Mouse (Mus musculus): ENCODE measurements around the gene Wwc2.

Wwc2 gene

DNA sequence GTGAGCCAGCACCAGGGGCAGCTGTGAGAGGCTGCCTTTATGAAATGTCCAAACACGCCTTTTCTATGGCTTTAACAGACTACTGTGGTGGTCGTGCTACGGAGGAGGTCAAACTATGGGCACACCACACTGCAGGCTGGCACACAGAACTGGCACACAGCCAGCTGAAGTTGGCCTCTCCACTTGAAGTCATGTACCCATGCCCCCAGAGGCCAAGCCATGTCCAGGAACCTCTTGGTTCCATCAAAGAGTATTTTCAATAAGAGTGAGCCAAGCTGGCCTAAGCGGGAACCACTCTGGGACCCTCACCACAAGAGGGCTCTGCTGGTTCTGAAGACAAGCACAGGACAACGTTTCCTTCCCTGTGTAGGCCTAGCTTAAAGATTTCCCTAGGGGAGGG is 49.7 kb downstream of the Wwc2 start:
- CTCF ChIA-PET, result no interaction called here

DNA sequence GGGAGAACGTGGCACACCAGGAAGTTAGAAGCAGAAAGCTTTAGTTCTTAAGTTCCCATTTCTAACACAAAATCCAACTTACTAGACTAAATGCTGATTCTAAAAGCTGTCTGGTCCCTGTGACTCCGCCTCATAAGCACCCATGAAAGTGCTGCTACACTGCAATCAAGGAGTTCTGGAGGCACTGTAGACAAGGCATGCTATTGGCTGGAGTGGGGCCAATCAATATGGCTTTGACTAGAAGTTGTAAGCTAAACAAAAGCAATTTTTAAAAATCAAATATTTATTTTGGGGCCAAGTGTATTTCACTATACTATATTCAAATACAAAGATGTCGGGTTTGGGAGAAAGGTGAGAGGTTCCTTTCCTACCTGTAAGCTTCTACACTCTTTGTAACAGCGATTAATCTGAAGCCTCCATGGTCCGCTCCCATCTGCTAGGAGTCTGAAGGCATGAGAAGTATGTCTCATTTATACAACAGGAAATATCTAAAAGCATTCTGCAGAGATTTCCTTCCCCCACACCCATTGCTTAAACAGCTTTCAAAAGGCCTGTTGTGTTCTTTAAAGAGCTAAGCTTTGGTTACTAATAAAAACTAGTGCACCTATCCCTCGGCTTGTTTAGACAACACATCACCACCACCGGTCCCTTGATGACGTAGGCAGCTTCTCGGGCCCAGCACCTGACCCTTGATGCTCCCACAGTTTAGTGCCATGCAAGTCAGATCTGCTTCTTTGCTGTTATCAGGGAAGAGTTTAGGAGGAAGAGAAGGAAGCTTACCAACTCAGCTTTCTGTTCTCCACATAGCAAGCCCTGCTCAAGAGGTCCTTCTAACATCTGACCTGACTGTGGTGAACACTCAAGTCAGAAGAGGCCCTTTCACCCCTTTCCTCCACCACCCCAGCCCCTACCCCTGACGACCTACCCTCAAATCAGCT is 50.5 kb downstream of the Wwc2 start:
- CTCF ChIA-PET, result no interaction called here

DNA sequence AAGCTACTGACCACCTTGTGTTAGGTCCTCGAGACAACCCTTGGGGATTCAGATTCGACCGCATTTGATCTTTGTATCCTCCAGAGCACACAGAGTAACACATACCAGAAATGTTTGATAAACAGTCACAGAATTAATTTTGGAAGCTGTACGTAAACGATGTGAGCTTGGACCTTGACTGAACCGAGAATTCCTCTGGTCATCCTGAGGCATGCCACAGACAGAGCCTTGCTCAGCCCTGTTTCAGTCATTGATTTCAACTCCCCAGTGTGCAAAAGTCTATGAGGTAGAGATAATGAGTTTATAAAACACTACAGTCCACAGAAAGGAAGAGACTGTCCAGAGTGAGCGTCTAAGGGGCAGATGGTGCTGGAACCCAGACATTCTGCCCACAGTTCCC is 51.5 kb downstream of the Wwc2 start:
- CTCF ChIA-PET, result no interaction called here

DNA sequence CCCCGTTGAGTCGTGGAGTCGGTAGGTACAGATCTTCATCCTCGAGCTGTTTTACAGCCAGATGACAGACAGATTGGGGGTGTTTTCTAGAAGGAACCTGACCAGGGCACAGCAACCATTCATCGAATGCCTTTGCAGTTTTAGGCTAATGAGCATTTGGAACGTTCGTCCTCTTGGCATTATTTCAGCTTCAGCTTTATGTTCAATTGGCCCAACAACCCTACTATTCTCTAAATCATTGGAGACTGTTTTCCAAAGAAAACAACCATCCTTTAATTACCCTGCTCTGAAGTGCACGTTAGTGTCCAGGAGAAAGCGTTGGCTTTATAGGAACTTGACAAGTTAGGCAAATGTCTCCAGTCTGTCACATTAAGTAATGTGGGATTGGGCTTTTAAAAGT is 54.3 kb downstream of the Wwc2 start:
- CTCF ChIA-PET, result interaction anchor here (0.7 kb wide), 1 partner anchor 217 kb away, joined by 3 read pairs; no protein-coding TSS in a partner anchor

DNA sequence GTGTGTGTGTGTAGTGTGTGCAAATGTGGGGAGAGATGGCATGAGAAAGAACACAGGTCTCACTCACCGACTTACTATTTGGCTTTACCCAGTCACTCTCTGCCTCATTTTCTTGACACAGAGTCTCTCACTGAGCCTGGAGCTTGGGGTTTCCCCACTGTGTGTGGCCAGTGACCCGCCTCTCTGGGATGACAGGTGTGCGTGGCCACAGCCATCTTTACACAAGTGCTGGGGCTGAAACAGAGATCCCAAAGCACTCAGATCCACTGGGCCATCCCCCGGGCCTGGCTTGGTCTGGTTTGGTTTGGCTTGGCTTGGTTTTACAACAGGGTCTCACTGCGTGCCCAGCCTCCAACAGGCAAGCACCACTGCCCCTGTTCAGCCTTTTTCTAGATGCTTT is 55.3 kb downstream of the Wwc2 start:
- CTCF ChIA-PET, result no interaction called here

DNA sequence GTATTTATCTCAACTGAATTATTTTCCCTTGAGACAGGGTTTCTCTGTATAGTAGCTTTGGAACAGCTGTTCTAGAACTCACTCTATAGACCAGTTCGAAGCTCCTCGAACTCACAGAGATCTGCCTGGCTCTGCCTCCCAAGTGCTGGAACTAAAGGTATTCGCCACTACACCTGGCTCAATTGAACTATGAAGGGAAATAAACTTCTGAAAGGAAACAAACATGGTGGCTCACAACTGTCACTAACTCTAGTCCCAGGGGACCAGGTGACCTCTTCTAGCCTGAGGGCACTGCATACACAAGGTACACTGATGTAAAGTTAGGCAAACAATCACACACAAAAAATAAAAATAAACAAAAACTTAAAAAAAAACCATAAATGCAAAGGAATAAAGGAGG is 57.6 kb downstream of the Wwc2 start:
- CTCF ChIA-PET, result no interaction called here

DNA sequence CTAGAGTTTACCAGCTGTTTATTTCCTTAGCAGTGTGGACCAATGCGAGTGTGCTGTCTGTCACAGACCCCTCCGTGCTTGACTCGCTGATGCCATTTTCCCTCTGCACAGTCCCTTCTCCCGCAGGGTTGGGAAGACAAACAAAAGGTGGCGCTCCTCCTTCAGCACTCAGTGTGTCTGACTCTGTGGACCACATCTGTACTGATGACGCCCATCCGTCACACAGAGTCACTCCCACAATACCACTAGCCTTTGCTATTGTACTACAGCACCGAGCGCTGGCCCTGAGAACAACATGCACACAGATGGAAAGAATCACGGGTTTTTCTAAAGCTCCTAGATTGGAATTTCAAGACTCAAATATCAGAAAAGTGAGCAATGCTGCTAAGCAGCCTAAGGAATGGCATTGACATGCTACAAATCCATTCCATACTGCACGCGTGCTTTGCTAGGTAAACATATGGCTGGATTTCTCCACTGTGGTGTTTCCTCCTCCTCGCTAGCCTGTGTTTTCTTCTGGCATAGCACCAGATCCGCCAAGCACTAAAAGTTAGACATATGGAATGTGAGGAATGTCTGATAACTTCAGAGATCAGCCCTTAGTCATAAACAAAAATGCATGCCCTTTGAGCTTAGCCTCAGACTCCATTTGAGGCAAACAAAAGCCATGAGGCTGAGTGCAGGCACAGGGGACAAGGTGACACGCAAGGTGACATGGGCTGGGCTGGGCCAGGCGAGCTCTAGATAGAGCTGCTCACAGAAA is 58.5 kb downstream of the Wwc2 start:
- CTCF ChIA-PET, result no interaction called here

DNA sequence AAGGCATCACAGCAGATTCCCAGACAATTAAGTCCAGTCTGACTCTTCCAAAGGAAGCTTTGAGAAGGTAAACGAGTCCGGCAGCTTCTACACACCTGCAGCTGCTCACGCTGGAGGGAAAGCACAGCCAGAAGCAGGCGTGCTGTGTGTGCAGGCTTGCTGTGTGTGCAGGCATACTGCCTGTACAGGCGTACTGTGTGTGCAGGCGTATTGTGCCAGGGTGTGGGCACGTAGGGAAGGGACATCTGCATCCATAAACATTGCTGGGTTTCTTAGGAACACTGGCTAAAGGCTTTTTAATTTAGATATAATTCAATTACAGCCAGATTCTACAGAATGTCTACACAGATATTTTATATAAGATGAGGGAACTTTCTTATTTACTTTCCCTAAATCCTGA is 59.4 kb downstream of the Wwc2 start:
- CTCF ChIA-PET, result no interaction called here

DNA sequence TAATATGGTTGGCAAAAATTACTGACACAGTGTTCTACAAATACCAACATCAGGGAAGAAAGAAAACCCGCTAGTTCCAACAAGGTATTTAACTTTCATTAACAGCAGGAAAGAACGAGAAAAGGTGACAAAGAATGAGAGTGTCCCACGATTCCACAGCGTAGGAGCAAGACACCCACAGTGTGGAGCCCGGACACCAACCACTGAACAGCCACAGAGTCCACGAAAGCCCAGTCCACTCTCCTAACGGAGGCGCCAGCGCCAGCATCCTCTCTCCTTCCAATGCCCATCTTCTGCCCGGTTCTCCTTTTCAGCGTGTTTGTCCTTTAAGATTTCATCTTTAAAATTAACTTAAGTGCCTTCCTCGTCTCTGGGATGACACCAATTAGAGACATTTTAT is 61.1 kb downstream of the Wwc2 start:
- CTCF ChIA-PET, result no interaction called here

DNA sequence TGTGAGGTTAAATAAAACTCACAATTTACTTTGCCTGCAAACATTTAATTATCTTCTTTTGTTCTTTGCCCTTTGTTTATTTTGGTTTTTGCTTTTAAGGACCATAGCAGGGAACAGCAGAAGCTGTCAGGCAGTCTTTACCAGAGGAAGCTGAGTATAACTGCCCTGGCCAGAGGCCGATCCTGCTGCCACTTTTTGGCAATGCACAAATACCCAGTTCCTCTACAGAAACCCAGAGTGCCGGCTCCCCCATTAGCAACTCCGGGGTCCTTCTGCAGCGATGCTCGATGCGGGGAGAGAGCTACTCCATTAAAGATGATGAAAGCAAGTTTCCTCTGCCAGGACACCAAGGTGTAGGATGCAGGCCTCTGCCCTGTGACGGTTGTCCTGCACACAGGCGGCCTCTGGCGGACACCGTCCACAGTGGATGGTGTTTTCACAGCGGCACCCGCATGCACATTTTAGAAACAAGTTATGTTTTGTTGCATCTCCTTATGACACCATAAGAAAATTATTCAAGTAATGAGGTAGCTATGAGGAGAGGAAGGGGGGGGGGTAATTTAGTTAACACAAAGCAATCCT is 62.0 kb downstream of the Wwc2 start:
- CTCF ChIA-PET, result no interaction called here

DNA sequence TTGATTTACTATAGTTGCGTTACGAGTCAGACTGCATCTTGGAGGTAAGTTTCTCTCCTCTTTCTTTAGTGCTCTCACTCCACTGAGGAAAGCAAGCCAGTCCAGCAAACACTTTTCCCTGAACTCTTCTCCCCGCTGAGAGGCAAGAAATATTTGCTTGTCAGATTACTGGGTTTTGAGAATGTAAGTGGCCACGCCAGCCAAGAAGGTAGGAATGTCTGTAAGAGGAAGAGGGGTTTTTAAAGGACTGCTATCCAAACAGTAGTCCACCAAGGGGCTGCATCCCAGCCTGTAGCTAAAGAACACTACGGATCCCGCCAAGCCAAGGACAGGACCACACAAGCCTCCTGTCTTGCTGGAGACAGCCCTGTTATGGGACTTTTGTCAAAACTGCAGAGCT is 65.8 kb downstream of the Wwc2 start:
- CTCF ChIA-PET, result no interaction called here

DNA sequence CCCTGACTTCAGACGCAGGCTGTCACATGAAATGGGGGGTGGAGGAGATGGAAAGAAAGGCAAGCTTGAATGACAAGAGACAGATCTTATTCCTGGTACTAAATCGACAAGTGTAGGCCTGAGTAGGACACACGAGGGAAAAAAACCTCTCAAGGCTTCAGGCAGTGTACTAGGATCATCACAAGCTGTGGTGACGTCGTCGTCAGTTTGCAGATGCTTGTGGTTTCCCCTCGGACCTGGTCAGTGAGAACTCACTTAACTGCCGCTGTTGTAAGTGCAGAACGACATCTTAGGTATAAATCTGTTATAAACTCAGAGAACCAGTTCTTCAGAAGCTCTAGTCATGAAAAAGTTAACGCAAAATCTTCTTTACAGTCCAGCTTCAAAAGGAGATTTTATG is 67.9 kb downstream of the Wwc2 start:
- CTCF ChIA-PET, result no interaction called here

DNA sequence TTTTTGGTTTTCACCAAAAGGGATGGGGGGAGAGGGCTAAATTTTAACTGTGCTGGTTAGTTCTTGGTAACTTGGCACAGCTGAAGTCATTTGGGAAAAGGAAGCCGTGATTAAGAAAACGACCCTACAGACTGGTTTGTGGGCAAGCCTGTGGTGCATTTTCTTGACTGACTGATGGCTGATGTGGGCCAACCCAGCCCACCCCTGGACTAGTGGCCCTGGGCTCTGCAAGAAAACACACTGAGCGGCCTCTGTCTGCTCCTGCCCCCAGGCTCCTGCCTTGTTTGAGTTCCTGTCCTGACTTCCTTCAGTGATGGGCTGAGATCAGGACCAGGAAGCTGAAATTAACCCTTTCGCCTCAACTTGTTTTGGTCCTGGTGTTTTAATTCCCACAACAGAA is 68.7 kb downstream of the Wwc2 start:
- CTCF ChIA-PET, result no interaction called here

DNA sequence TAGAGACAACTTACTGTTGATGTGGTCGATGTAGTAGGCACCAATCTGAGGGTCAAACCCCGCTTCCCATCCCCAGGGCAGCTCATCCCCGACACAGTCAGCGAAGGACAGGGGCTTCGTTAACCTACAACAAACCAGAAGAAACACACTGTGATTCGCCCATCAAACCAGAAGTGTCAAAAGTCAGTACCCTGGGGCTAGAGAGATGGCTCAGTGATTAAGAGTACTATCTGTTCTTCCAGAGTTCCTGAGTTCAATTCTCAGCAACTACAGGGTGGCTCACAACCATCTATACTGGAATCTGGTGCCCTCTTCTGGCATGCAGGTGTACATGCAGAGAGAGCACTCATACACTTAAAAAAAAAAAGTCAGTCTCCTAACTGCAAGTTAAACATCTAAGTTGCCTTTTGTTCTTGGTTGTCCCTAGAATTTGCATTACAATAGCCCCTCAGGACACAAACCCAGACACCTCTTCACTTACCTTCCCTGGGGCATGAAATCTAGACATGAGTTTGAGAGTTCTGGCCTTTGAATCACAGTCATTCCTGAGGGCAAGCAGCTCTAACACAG is 70.1 kb downstream of the Wwc2 start:
- CTCF ChIA-PET, result no interaction called here

DNA sequence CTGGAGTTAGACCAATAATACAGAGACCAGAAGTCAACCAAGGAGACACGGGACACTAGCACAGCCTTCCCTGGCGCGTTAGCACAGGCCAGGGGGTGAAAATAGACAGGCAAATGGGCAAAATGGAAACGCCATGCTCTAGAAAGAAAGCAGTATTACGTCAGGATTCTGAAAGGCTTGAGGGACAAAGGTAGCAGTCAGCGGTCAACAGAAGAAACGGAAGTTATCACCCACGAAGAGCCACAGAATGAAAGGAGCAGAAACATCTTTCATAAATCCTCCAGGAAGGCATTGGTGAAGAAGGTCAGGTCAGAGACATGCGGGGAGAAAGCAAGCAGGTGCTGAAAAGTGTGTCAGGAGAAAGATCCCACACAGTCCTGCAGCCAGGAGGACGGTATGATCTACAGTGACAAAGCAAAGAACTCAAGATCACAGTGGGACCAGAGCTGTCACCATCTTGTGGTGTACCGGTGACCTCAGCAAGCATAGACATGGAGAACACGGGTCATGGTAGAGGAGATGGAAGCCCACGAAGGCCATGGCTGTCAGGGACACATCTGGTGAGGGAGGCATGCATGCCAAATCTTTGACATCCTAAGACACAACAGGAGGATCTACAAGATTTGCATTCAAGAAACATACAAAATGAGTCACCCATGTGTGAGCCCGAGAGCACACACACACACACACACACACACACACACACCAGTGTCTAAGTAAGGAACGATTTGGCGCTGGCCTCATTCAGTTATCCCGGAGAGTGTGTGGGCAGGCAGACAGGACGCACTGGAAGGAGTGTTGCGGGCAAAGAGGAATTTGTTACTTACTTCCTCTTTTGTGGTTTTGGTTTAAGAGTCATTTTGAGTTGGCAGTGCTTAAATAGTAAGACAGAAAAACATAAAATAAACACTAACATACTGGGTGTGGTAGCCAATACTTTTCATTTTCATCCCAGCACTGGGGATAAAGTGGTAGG is 73.4 kb downstream of the Wwc2 start:
- CTCF ChIA-PET, result no interaction called here

DNA sequence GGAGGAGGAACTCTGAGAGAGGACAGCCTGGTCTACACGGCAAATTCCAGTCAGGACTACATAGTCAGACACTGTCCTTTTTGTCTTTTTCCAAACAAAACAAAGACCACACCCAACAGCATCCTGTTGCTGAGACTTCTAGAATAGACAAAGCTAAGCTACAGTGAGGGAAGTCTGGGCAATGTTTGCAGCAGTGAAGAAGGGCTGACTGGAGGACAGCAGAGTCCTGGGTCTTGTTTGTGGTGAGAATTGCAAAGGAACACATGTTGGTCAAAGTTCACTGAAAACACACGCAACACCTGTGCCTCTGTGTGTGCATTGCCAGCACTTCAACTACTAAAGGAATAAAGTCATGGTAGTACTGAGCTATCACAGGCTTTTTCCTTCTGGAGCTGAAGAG is 75.2 kb downstream of the Wwc2 start:
- CTCF ChIA-PET, result no interaction called here

DNA sequence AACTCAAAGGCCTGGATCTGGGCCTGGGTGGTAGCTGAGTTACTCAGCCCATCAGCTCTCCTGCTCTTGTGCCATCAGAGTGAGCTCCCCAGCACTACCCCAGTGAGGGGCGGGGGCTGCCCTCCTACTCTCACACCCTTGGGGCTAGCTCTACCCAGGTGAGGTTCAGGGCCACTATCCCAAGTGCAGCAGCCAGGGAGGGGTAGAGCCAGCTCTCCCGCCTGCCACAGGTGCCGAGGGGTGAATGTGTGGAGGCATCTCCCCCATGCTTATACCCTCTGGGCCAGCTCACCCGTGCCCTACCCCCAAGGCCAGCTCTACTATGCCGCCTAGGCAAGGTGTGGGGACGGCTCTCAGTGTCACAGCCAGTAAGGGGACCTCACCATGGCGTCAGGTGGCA is 75.8 kb downstream of the Wwc2 start:
- CTCF ChIA-PET, result no interaction called here

DNA sequence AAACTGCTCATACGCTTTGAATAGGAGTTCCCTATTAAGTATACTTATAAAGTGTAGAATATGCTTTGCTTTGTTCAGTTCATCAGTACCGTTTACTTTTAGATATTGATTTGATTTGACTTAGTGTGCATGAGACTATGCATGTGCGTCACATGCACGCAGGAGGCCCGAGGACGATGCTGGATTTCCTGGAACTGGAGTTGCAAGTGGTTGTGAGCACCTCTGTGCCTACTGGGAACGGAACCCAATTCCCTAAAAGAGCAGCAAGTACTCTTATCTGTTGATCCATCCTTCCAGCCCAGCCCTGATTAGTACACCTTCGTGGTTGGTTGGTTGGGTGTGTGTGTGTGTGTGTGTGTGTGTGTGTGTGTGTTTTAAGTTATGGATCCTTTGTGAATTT is 76.6 kb downstream of the Wwc2 start:
- CTCF ChIA-PET, result no interaction called here

DNA sequence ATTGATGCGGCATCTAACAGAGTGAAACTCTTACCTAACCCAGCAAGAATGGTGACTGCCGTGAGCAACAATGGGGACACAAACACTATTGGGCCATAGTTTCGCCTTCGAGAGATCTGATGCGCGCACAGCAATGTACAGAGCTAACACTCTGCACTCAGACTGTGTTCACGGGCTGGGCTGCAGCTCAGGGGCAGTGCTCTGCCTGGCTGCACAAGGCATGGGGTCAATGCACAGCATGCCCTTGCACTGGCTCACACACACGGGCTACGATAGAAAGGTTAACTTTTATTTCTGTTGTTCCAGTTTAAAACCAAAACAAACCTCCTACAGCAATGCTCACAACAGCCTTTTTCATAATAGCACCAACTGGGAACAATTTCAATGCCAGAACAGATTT is 77.1 kb downstream of the Wwc2 start:
- CTCF ChIA-PET, result interaction anchor here (0.5 kb wide), 1 partner anchor 57 kb away, joined by 3 read pairs; no protein-coding TSS in a partner anchor

DNA sequence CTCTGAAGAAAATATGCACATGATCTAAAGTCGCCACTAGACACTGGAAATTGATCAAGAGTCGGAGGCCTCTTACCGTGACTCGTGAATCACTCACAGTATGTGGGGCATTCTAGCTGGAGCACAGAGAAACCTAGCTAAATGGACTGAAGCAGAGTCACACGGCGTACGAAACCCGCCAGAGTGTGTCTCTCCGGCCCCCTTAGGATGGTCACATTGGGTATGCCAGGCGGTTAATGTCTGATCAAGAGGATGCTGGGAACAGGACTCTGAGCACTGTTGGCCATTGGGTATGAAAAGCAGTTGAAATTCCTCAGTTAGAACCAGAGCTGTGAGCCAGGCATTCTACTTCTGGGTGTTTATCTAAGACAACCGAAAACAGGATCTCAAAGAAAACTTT is 81.0 kb downstream of the Wwc2 start:
- CTCF ChIA-PET, result no interaction called here

DNA sequence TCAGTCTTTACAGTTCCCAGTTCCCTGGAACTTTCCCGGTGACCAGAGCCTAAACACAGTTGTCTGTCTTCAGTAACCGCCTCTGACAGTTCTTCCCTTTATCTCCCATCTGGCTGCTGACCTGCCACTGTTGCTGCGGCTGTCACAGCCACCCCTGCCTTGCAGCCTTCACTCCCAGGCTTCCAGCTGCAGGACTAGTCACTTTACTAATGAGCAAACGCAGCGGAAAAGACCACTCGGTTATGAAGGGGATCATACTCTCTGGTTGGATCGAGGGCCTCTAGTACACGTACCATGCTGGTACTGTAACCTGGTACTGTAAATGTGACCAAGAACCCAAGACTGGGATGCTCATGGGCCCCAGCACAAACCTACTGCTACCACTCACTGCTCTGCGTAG is 83.7 kb downstream of the Wwc2 start:
- CTCF ChIA-PET, result no interaction called here

DNA sequence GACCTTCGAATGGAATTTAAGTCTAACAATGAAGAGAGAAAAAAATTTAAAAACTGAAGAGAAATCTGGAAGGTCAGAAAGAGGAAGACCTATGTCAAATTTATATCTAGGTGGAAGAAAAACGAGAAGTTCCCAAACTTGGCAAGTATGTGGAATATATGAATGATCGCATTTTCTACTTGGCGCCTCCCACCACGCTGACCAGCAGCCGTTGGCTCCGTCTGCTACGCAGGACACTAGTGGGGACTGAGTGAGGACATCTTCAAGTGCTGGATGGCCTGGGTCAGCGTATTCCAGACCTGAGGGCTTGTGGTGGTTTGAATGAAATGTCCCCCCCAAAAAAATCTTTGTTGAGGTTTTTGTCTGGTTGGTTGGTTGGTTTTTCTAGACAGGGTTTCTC is 84.6 kb downstream of the Wwc2 start:
- CTCF ChIA-PET, result no interaction called here

Data from spleen, embryonic (tissue).